Mouse (Mus musculus): ENCODE results near the gene Tmem38b. TPM values are rescaled to one million over a fixed set of nuclear protein-coding genes. Genes with fewer than 3 reads are reported as not detected.
A peak's percentile ranks its signal among the peaks of the same experiment; 100 is the strongest.
"Not testable (repeated sequence)": the region's sequence is repeated elsewhere in the genome, so short reads cannot be mapped to it uniquely, and the experiment has no call there.

Tmem38b gene
- 10 to 100 TPM; 19.1 to 21.2 TPM for total RNA-seq (2021)

GRCm38 (mm10) chr4:53825821-53826605, at the start of gene Tmem38b:
Tmem38b (plus strand) TSS chr4:53826045.
- DNase-seq, result peak; percentile 58 to 71

GRCm38 (mm10) chr4:53781396-53781795, 44.4 kb upstream of the Tmem38b start:
- DNase-seq, result no peak

- DNase-seq, result no peak
Observed at GRCm38 (mm10) chr4:53782216-53783070, 43.4 kb upstream of the Tmem38b start.

- DNase-seq, result no peak
Observed at GRCm38 (mm10) chr4:53785746-53786398, 40.0 kb upstream of the Tmem38b start.

- DNase-seq, result no peak
Observed at GRCm38 (mm10) chr4:53786851-53787250, 39.0 kb upstream of the Tmem38b start.

- no peak for DNase-seq
Observed at GRCm38 (mm10) chr4:53789346-53789745, 36.5 kb upstream of the Tmem38b start.

- DNase-seq, result no peak
Observed at GRCm38 (mm10) chr4:53794257-53794966, 31.4 kb upstream of the Tmem38b start.

GRCm38 (mm10) chr4:53795086-53795485, 30.8 kb upstream of the Tmem38b start:
- DNase-seq, result no peak

GRCm38 (mm10) chr4:53795706-53796105, 30.1 kb upstream of the Tmem38b start:
- DNase-seq, result no peak

GRCm38 (mm10) chr4:53796865-53797772, 28.7 kb upstream of the Tmem38b start:
- no peak for DNase-seq

- DNase-seq, result no peak
Observed at GRCm38 (mm10) chr4:53798896-53799676, 26.8 kb upstream of the Tmem38b start.

- no peak for DNase-seq
Observed at GRCm38 (mm10) chr4:53799753-53800152, 26.1 kb upstream of the Tmem38b start.

GRCm38 (mm10) chr4:53803674-53804073, 22.2 kb upstream of the Tmem38b start:
- not testable (repeated sequence) for DNase-seq

GRCm38 (mm10) chr4:53806428-53806827, 19.4 kb upstream of the Tmem38b start:
- not testable (repeated sequence) for DNase-seq

- no peak for DNase-seq
Observed at GRCm38 (mm10) chr4:53818320-53818719, 7.5 kb upstream of the Tmem38b start.

- no peak for DNase-seq
Observed at GRCm38 (mm10) chr4:53823697-53824096, 2.1 kb upstream of the Tmem38b start.

GRCm38 (mm10) chr4:53824831-53825230, 1.0 kb upstream of the Tmem38b start:
- DNase-seq, result no peak

GRCm38 (mm10) chr4:53826641-53827248, 900 bp downstream of the Tmem38b start:
- DNase-seq, result no peak

GRCm38 (mm10) chr4:53827869-53828268, 2.0 kb downstream of the Tmem38b start:
- DNase-seq, result no peak

GRCm38 (mm10) chr4:53828914-53829313, 3.1 kb downstream of the Tmem38b start:
- no peak for DNase-seq

Data from layer of hippocampus, postnatal 36 days (tissue).